Mouse (Mus musculus) lung, embryonic 14.5 days (tissue): ENCODE data around the gene Hmgcr. TPM values are rescaled to one million over a fixed set of nuclear protein-coding genes. Genes with fewer than 3 reads are reported as not detected.
A peak's percentile ranks its signal among the peaks of the same experiment; 100 is the strongest.

Experiments used
- ATAC-seq: fragments of 200-750 bp; cut with Nextera tagmentation; 2 replicates; pipeline ENCODE4 v1.8.0; 2017; ENCODE audit warnings: mild to moderate bottlenecking, moderate TSS enrichment, moderate library complexity; ENCODE audit not compliant: insufficient read depth
- DNase-seq: peaks from one replicate; pipeline ENCODE4 v3.0.0-alpha.2; 2015
- H3K27ac ChIP-seq: fragments of 300-500 bp; sonication (generic); 2 replicates; pipeline ENCODE4 v1.5.1; 2014; ENCODE audit warnings: low read depth, mild to moderate bottlenecking, moderate library complexity
- H3K27me3 ChIP-seq: fragments of 300-500 bp; sonication (generic); 2 replicates; pipeline ENCODE4 v1.6.1; 2014; ENCODE audit warnings: low read length, control low read depth; ENCODE audit not compliant: insufficient read depth
- H3K36me3 ChIP-seq: fragments of 300-500 bp; sonication (generic); 2 replicates; pipeline ENCODE4 v1.6.1; 2014; ENCODE audit warnings: control low read depth; ENCODE audit not compliant: insufficient read depth
- H3K4me1 ChIP-seq: fragments of 300-500 bp; sonication (generic); 2 replicates; pipeline ENCODE4 v1.6.1; 2014; ENCODE audit warnings: antibody characterized with exemption, control low read depth; ENCODE audit not compliant: insufficient read depth
- H3K4me2 ChIP-seq: fragments of 300-500 bp; sonication (generic); 2 replicates; pipeline ENCODE4 v1.6.1; 2014; ENCODE audit warnings: mild to moderate bottlenecking
- H3K4me3 ChIP-seq: fragments of 300-500 bp; sonication (generic); 2 replicates; pipeline ENCODE4 v1.5.1; 2014; ENCODE audit warnings: low read depth, low read length
- H3K9ac ChIP-seq: fragments of 300-500 bp; sonication (generic); 2 replicates; pipeline ENCODE4 v1.6.1; 2014
- H3K9me3 ChIP-seq: fragments of 300-500 bp; sonication (generic); 2 replicates; pipeline ENCODE4 v1.6.1; 2016; ENCODE audit warnings: low read depth, low read length, control low read depth
- CTCF ChIP-seq: IDR thresholded peaks from 2 replicates; pipeline ENCODE4 v1.5.1; 2016; ENCODE audit warnings: antibody characterized with exemption, low read depth
- WGBS: fragments of 180-500 bp; shearing (Covaris S2); extraction: QIAGEN DNeasy Blood & Tissue Kit; methylation state at CpG from one replicate; pipeline ENCODE4 v1.1.7; 2014; 5-methylcytosine and 5-hydroxymethylcytosine counted together
- polyA plus RNA-seq: library from polyadenylated mRNA; unstranded; fragments of >200 nt; fragmentation: Nextera tagmentation; extraction: Ambion mirVana; gene quantifications from 2 replicates; pipeline ENCODE4 v1.2.1, GENCODE M21; 2014

The Hmgcr gene
- polyA plus RNA-seq, 1 experiment from 2014 or later = 73.8 TPM

- WGBS = 57% methylated on average over 8 of the region's 8 CpGs
- Histone ChIP-seq H3K36me3 (no peaks in the 10 kb centered on the region), H3K4me2 (no peak overlapping the region), H3K27ac (no peak overlapping the region), H3K4me3 (no peak overlapping the region), H3K27me3 (no peaks in the 10 kb centered on the region), H3K9me3 (no peaks in the 10 kb centered on the region), H3K9ac (no peak overlapping the region), H3K4me1 (no peaks in the 10 kb centered on the region)
- no peak for TF ChIP-seq CTCF
- peak; percentile 66 for DNase-seq
- ATAC-seq = peak; percentile 86
These were observed 27.3 kb upstream of the Hmgcr start for GRCm38 (mm10) chr13:96697805-96698586.

DNA sequence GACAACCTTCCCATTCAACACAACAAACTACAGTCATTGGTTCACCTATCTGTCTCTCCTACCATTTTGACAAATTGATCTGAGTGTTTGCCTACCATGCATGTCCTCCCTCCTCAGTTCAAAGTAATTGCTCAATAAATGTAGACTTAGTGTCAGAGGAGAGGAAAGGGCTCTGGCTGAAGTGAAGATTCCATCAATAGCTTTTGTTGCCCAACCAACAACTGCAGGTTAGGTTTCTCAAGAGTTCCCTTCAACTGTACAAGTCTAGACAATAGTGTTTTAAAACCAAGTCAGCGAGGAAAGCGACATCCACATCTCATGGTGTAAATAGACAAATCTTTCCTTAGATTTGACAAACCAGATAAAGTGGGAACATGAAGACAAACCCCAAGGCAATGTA, 24.7 kb upstream of the Hmgcr start:
- ATAC-seq = no peak
- no peak for TF ChIP-seq CTCF
- H3K27ac ChIP-seq = no peak overlapping the region

DNA sequence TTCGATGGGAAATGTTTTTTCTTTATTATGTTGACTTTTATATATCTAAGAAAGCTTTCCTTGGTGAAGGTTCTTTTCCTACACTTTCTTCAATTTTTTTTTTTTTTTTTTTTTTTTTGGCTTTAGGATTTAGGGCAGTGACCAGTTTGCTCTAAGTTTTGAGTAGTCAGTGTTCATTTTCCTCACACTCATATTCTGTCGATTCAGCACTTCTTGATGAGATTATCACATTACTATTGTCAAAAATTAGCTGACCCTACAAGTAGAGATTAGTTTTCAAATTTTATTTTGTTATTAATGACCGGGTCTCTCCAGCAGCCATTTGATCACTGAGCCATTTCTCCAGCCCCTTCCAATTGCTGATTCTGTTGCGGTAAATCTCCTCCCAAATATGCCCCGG, 19.2 kb upstream of the Hmgcr start:
- H3K36me3 ChIP-seq = no peaks in the 10 kb centered on the region
- H3K4me3 ChIP-seq = no peak overlapping the region
- H3K9ac ChIP-seq = no peak overlapping the region
- DNase-seq (no peak), ATAC-seq (no peak)
- TF ChIP-seq CTCF = no peak
- no peak overlapping the region for H3K27ac ChIP-seq
- H3K9me3 ChIP-seq = no peaks in the 10 kb centered on the region
- no peaks in the 10 kb centered on the region for H3K27me3 ChIP-seq
- WGBS = 88% methylated on average over 5 of the region's 5 CpGs
- no peak overlapping the region for H3K4me2 ChIP-seq
- no peaks in the 10 kb centered on the region for H3K4me1 ChIP-seq

More for the DNA sequence above, 24.7 kb upstream of the Hmgcr start:
- H3K9ac ChIP-seq = no peak overlapping the region
- no peaks in the 10 kb centered on the region for H3K36me3 ChIP-seq
- no peaks in the 10 kb centered on the region for H3K4me1 ChIP-seq
- no peaks in the 10 kb centered on the region for H3K27me3 ChIP-seq
- no peaks in the 10 kb centered on the region for H3K9me3 ChIP-seq
- 89% methylated on average over 2 of the region's 2 CpGs for WGBS
- no peak overlapping the region for H3K4me2 ChIP-seq
- DNase-seq = no peak
- H3K4me3 ChIP-seq = no peak overlapping the region

- Histone ChIP-seq H3K4me2 (no peak overlapping the region), H3K36me3 (no peaks in the 10 kb centered on the region), H3K9me3 (no peaks in the 10 kb centered on the region), H3K27ac (no peak overlapping the region), H3K27me3 (no peaks in the 10 kb centered on the region), H3K4me1 (no peaks in the 10 kb centered on the region), H3K9ac (no peak overlapping the region), H3K4me3 (no peak overlapping the region)
- WGBS = 63% methylated on average over 9 of the region's 9 CpGs
- no peak for DNase-seq
- TF ChIP-seq CTCF = no peak
- ATAC-seq = no peak
These were observed 16.5 kb upstream of the Hmgcr start for GRCm38 (mm10) chr13:96687261-96687660.

DNA sequence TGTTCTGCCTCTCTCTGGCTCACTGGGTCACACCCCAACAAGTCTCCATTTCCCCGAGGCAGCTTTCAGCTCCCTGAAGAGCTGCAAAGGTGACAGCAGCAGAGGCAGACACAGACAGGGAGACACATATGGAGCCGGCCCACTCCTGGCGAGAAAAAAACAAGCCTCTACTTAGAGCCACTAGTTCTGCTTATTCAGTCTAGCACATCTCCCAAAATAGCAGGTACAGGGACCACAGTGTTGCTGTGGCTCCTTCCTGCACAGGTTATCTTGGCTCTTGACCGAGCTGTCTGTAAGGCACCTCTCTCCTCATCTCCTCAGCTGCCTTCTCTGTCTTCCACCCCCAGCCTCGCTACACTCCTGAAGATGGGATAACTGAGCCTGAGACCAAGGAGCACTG, 14.0 kb upstream of the Hmgcr start:
- ATAC-seq = no peak
- WGBS = 67% methylated on average over 5 of the region's 5 CpGs
- H3K9ac ChIP-seq = no peak overlapping the region

GRCm38 (mm10) chr13:96681088-96681620, 10.4 kb upstream of the Hmgcr start:
- TF ChIP-seq CTCF = no peak
- Histone ChIP-seq H3K4me1 (no peaks in the 10 kb centered on the region), H3K27ac (no peak overlapping the region), H3K36me3 (no peaks in the 10 kb centered on the region), H3K9me3 (no peaks in the 10 kb centered on the region), H3K4me2 (no peak overlapping the region), H3K9ac (no peak overlapping the region), H3K27me3 (no peaks in the 10 kb centered on the region), H3K4me3 (no peak overlapping the region)
- ATAC-seq (no peak), DNase-seq (no peak)

More for the DNA sequence above, 14.0 kb upstream of the Hmgcr start:
- no peaks in the 10 kb centered on the region for H3K9me3 ChIP-seq
- H3K4me1 ChIP-seq = no peaks in the 10 kb centered on the region
- no peak overlapping the region for H3K4me2 ChIP-seq
- no peak for TF ChIP-seq CTCF
- DNase-seq = no peak
- no peak overlapping the region for H3K27ac ChIP-seq
- no peaks in the 10 kb centered on the region for H3K27me3 ChIP-seq
- no peak overlapping the region for H3K4me3 ChIP-seq
- H3K36me3 ChIP-seq = no peaks in the 10 kb centered on the region

GRCm38 (mm10) chr13:96680163-96681087, 9.7 kb upstream of the Hmgcr start:
- Histone ChIP-seq H3K9me3 (no peaks in the 10 kb centered on the region), H3K9ac (no peak overlapping the region), H3K4me1 (no peaks in the 10 kb centered on the region), H3K27ac (no peak overlapping the region), H3K4me2 (no peak overlapping the region), H3K27me3 (no peaks in the 10 kb centered on the region), H3K36me3 (no peaks in the 10 kb centered on the region), H3K4me3 (no peak overlapping the region)
- no peak for TF ChIP-seq CTCF
- ATAC-seq = no peak
- WGBS = 62% methylated on average over 9 of the region's 9 CpGs
- DNase-seq = peak; percentile 24
